Mouse (Mus musculus): ENCODE data around the gene Cd300a. TPM values are rescaled to one million over a fixed set of nuclear protein-coding genes. Genes with fewer than 3 reads are reported as not detected.

Gene Cd300a
- polyA plus RNA-seq, 1 experiment from 2014 or later = 0.67 TPM

DNA sequence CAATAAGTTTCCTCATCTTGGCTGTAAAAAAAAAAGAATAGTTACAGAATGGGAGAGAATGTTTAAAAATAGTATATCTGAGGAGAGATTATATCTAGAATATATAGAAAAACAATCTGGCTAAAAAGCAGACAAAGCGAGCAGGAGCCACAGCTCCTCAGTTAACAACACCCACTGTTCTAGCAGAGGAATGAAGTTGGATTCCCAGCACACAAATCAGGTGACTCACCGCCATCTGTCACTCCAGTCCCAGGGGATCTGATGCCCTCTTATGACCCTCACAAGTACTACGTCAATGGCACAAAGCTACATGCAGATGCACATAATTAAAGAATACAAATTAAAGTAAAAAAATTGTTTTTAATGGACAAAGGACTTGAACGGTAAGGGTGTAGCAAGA, 32.6 kb downstream of the Cd300a start:
- H3K4me2 ChIP-seq (replicated peaks) = no peak overlapping the region
- no peak overlapping the region for H3K9ac ChIP-seq (replicated peaks)
- no peak overlapping the region for H3K4me3 ChIP-seq (replicated peaks)
- WGBS = 84% methylated on average over 4 of the region's 4 CpGs
- H3K27ac ChIP-seq = no peak overlapping the region
- no peaks in the 10 kb centered on the region for H3K4me1 ChIP-seq (replicated peaks)
- no peaks in the 10 kb centered on the region for H3K27me3 ChIP-seq
- no peak for ATAC-seq
- H3K9me3 ChIP-seq = no peaks in the 10 kb centered on the region
- no peaks in the 10 kb centered on the region for H3K36me3 ChIP-seq

DNA sequence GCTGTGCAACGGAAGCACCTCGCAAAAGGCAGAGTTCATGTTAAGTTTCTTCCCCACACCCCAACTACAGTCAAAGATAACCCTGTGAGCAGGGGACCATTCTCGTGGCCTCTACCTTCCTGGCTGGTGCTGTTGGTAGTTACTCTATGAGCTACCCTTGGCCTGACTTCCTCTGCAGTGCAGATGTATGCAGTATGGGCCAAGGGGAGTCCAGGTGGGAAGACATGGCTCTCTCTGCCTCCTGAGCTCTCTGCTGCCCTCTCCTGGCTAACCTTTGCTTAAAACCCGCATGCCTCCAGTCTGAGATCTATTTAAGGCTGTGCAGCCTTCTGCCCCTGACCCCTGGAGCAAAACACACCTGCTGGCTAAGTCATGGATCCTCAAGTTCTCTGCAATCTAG, 34.1 kb downstream of the Cd300a start:
- no peaks in the 10 kb centered on the region for H3K36me3 ChIP-seq
- H3K9me3 ChIP-seq = no peaks in the 10 kb centered on the region
- H3K9ac ChIP-seq (replicated peaks) = no peak overlapping the region
- ATAC-seq = no peak
- WGBS = 78% methylated on average over 4 of the region's 4 CpGs
- H3K4me3 ChIP-seq (replicated peaks) = no peak overlapping the region
- no peak overlapping the region for H3K27ac ChIP-seq
- H3K4me2 ChIP-seq (replicated peaks) = no peak overlapping the region
- H3K27me3 ChIP-seq = no peaks in the 10 kb centered on the region
- H3K4me1 ChIP-seq (replicated peaks) = no peaks in the 10 kb centered on the region

DNA sequence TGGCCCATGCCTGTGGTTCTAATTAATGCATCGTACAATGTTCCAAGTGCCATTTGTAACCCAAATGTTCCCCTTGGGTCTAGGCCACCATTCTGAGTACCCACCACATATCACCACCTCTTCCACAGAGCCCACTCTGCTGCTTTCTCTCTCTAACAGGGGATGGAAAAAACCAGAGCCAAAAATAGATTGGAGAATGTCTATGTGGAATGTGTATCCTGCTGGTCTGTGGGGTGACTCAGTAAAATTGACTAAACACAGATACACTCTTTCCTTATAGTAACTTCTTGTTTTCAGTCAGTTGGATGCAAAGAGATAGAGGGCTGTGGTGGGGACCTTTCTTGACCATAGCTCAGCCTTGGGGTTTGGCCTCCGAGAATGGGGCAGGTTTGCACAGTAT, 39.7 kb downstream of the Cd300a start:
- WGBS = 95% methylated on average over 2 of the region's 2 CpGs
- no peak for ATAC-seq
- no peaks in the 10 kb centered on the region for H3K4me1 ChIP-seq (replicated peaks)
- H3K36me3 ChIP-seq = no peaks in the 10 kb centered on the region
- H3K9ac ChIP-seq (replicated peaks) = no peak overlapping the region
- H3K27me3 ChIP-seq = no peaks in the 10 kb centered on the region
- no peaks in the 10 kb centered on the region for H3K9me3 ChIP-seq
- no peak overlapping the region for H3K4me2 ChIP-seq (replicated peaks)
- H3K4me3 ChIP-seq (replicated peaks) = no peak overlapping the region
- H3K27ac ChIP-seq = no peak overlapping the region

GRCm38 (mm10) chr11:114931041-114931440, 41.2 kb downstream of the Cd300a start:
- H3K4me2 ChIP-seq (replicated peaks) = no peak overlapping the region
- no peak overlapping the region for H3K27ac ChIP-seq
- H3K27me3 ChIP-seq = no peaks in the 10 kb centered on the region
- no peaks in the 10 kb centered on the region for H3K36me3 ChIP-seq
- H3K9ac ChIP-seq (replicated peaks) = no peak overlapping the region
- no peak overlapping the region for H3K4me3 ChIP-seq (replicated peaks)
- H3K4me1 ChIP-seq (replicated peaks) = no peaks in the 10 kb centered on the region
- H3K9me3 ChIP-seq = no peaks in the 10 kb centered on the region
- whole genome bisulfite sequencing = 85% methylated on average over 5 of the region's 5 CpGs
- ATAC-seq = no peak

GRCm38 (mm10) chr11:114933591-114933990, 43.8 kb downstream of the Cd300a start:
- no peaks in the 10 kb centered on the region for H3K4me1 ChIP-seq (replicated peaks)
- H3K4me2 ChIP-seq (replicated peaks) = no peak overlapping the region
- H3K9ac ChIP-seq (replicated peaks) = no peak overlapping the region
- no peaks in the 10 kb centered on the region for H3K27me3 ChIP-seq
- WGBS = 82% methylated on average over 4 of the region's 4 CpGs
- no peaks in the 10 kb centered on the region for H3K9me3 ChIP-seq
- no peak overlapping the region for H3K27ac ChIP-seq
- ATAC-seq = no peak
- H3K36me3 ChIP-seq = no peaks in the 10 kb centered on the region
- no peak overlapping the region for H3K4me3 ChIP-seq (replicated peaks)

DNA sequence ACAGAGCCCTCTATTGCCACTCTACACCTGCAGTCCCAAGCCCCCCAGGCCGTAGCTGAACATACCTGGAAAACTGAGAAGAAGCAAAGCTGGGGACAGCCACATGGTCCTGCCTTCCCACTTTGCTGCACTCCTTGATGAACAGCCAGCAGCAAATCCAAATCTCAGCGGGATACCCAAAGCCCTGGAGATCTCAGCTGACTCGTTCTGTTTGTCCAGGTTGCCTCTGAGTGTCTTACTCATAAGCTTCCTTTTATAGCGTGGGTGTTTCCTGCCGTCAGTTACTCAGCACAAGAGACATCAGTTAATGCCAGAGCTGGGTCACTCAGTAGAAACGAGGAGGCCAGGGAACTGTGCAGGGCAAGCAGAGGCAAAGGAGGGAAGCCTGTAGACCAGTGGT, 44.3 kb downstream of the Cd300a start, which contains the start of gene Cd300lb:
Cd300lb (minus strand) TSS at position 243 of the 400 bp plus-strand sequence.
- 63% methylated on average over 6 of the region's 6 CpGs for WGBS

More for the DNA sequence above, 44.3 kb downstream of the Cd300a start, which contains the start of gene Cd300lb:
- Histone ChIP-seq H3K4me2 (replicated peaks) (no peak within 1 kb of the TSS), H3K36me3 (no peaks in the 10 kb centered on the region), H3K27ac (no peak within 1 kb of the TSS), H3K27me3 (no peaks in the 10 kb centered on the region), H3K9me3 (no peaks in the 10 kb centered on the region), H3K4me1 (replicated peaks) (no peaks in the 10 kb centered on the region), H3K9ac (replicated peaks) (no peak within 1 kb of the TSS), H3K4me3 (replicated peaks) (no peak within 1 kb of the TSS)
- no peak for ATAC-seq

Other genes with a start within 250 kb of the Cd300a start
- gene Rpl38, start 221.5 kb upstream of the Cd300a start, polyA plus RNA-seq (2015; fragmentation: Nextera tagmentation; extraction: Ambion mirVana) = 826 and 835 TPM in 2 replicates
- gene Ttyh2, start 214.6 kb upstream of the Cd300a start, polyA plus RNA-seq (2015; fragmentation: Nextera tagmentation; extraction: Ambion mirVana) = 24.2 and 24.6 TPM in 2 replicates
- gene Dnaic2, start 162.6 kb upstream of the Cd300a start, polyA plus RNA-seq (2015; fragmentation: Nextera tagmentation; extraction: Ambion mirVana) = 1.6 and 1.7 TPM in 2 replicates
- gene Kif19a, start 124.7 kb upstream of the Cd300a start, polyA plus RNA-seq (2015; fragmentation: Nextera tagmentation; extraction: Ambion mirVana) = 0.35 and 1.2 TPM in 2 replicates
- 30.1 and 33.6 TPM in 2 replicates for gene Btbd17, start 94.1 kb upstream of the Cd300a start, polyA plus RNA-seq (2015; fragmentation: Nextera tagmentation; extraction: Ambion mirVana)
- gene Gpr142, start 91.1 kb upstream of the Cd300a start, polyA plus RNA-seq (2015; fragmentation: Nextera tagmentation; extraction: Ambion mirVana) = not detected in 2 replicates
- 5.9 and 7.1 TPM in 2 replicates for gene Gprc5c, start 38.9 kb upstream of the Cd300a start, polyA plus RNA-seq (2015; fragmentation: Nextera tagmentation; extraction: Ambion mirVana)
- 0.05 TPM in 1 of 2 replicates, not detected in the other for gene Cd300lb, start 44.3 kb downstream of the Cd300a start, polyA plus RNA-seq (2015; fragmentation: Nextera tagmentation; extraction: Ambion mirVana)
- not detected in 2 replicates for gene Cd300c, start 79.1 kb downstream of the Cd300a start, polyA plus RNA-seq (2015; fragmentation: Nextera tagmentation; extraction: Ambion mirVana)
- not detected in 2 replicates for gene Cd300ld, start 99.9 kb downstream of the Cd300a start, polyA plus RNA-seq (2015; fragmentation: Nextera tagmentation; extraction: Ambion mirVana)
- 0.81 and 0.82 TPM in 2 replicates for gene Cd300c2, start 111.8 kb downstream of the Cd300a start, polyA plus RNA-seq (2015; fragmentation: Nextera tagmentation; extraction: Ambion mirVana)
- not detected in 2 replicates for gene Cd300ld2, start 126.2 kb downstream of the Cd300a start, polyA plus RNA-seq (2015; fragmentation: Nextera tagmentation; extraction: Ambion mirVana)
- gene Cd300ld4, start 137.0 kb downstream of the Cd300a start, polyA plus RNA-seq (2015; fragmentation: Nextera tagmentation; extraction: Ambion mirVana) = not detected in 2 replicates
- not detected in 2 replicates for gene Cd300ld5, start 147.7 kb downstream of the Cd300a start, polyA plus RNA-seq (2015; fragmentation: Nextera tagmentation; extraction: Ambion mirVana)
- gene Cd300ld3, start 158.4 kb downstream of the Cd300a start, polyA plus RNA-seq (2015; fragmentation: Nextera tagmentation; extraction: Ambion mirVana) = not detected in 2 replicates
- gene Cd300e, start 172.1 kb downstream of the Cd300a start, polyA plus RNA-seq (2015; fragmentation: Nextera tagmentation; extraction: Ambion mirVana) = not detected in 2 replicates
- gene Rab37, start 201.4 kb downstream of the Cd300a start, polyA plus RNA-seq (2015; fragmentation: Nextera tagmentation; extraction: Ambion mirVana) = 0.63 and 1.3 TPM in 2 replicates
- 0.28 TPM in 1 of 2 replicates, not detected in the other for gene Cd300lf, start 244.0 kb downstream of the Cd300a start, polyA plus RNA-seq (2015; fragmentation: Nextera tagmentation; extraction: Ambion mirVana)

Data from midbrain, embryonic 13.5 days (tissue).